Mouse (Mus musculus): ENCODE measurements around the gene Capn5. TPM values are rescaled to one million over a fixed set of nuclear protein-coding genes. Genes with fewer than 3 reads are reported as not detected.

Gene Capn5
- polyA plus RNA-seq, 1 experiment: 17.0 TPM

GRCm38 (mm10) chr7:98164382-98164998, 13.6 kb downstream of the Capn5 start:
- no peak overlapping the region for H3K4me3 ChIP-seq (ENCODE audit: low read depth, low read length)
- no peaks in the 10 kb centered on the region for H3K27me3 ChIP-seq (ENCODE audit: control insufficient read depth, insufficient read depth, low read length, poor library complexity, severe bottlenecking)
- H3K9ac ChIP-seq (ENCODE audit: low read depth, poor library complexity, severe bottlenecking): no peak overlapping the region
- peak; percentile 50; the same call in 1 of the 2 replicates for TF ChIP-seq EP300 (IDR thresholded peaks at IDR 0.05; ENCODE audit: insufficient read depth, low read depth, low read length)
- no peak for TF ChIP-seq POLR2A (IDR thresholded peaks at IDR 0.05; ENCODE audit: insufficient read depth, low read length)
- H3K27ac ChIP-seq (ENCODE audit: insufficient read depth, low read length): no peak overlapping the region
- H3K9me3 ChIP-seq (replicated peaks; ENCODE audit: control insufficient read depth, insufficient read depth, low read length, poor library complexity, severe bottlenecking): no peaks in the 10 kb centered on the region
- H3K4me1 ChIP-seq (ENCODE audit: control insufficient read depth, insufficient read depth, low read length): peaks cover 29% of the 10 kb centered on the region
- no peaks in the 10 kb centered on the region for H3K36me3 ChIP-seq (ENCODE audit: control insufficient read depth, insufficient read depth, low read length, poor library complexity, severe bottlenecking)

GRCm38 (mm10) chr7:98163700-98164099, 14.4 kb downstream of the Capn5 start:
- Histone ChIP-seq H3K27me3 (ENCODE audit: control insufficient read depth, insufficient read depth, low read length, poor library complexity, severe bottlenecking) (no peaks in the 10 kb centered on the region), H3K9ac (ENCODE audit: low read depth, poor library complexity, severe bottlenecking) (no peak overlapping the region), H3K27ac (ENCODE audit: insufficient read depth, low read length) (no peak overlapping the region), H3K36me3 (ENCODE audit: control insufficient read depth, insufficient read depth, low read length, poor library complexity, severe bottlenecking) (no peaks in the 10 kb centered on the region), H3K4me3 (ENCODE audit: low read depth, low read length) (no peak overlapping the region), H3K9me3 (replicated peaks; ENCODE audit: control insufficient read depth, insufficient read depth, low read length, poor library complexity, severe bottlenecking) (no peaks in the 10 kb centered on the region), H3K4me1 (ENCODE audit: control insufficient read depth, insufficient read depth, low read length) (peaks cover 32% of the 10 kb centered on the region)
- TF ChIP-seq POLR2A (IDR thresholded peaks at IDR 0.05; ENCODE audit: insufficient read depth, low read length) (no peak), EP300 (IDR thresholded peaks at IDR 0.05; ENCODE audit: insufficient read depth, low read depth, low read length) (no peak), CTCF (IDR thresholded peaks at IDR 0.05; ENCODE audit: low read depth, low read length) (no peak)

- Histone ChIP-seq H3K27me3 (ENCODE audit: control insufficient read depth, insufficient read depth, low read length, poor library complexity, severe bottlenecking) (no peaks in the 10 kb centered on the region), H3K36me3 (ENCODE audit: control insufficient read depth, insufficient read depth, low read length, poor library complexity, severe bottlenecking) (no peaks in the 10 kb centered on the region), H3K9ac (ENCODE audit: low read depth, poor library complexity, severe bottlenecking) (no peak overlapping the region), H3K9me3 (replicated peaks; ENCODE audit: control insufficient read depth, insufficient read depth, low read length, poor library complexity, severe bottlenecking) (no peaks in the 10 kb centered on the region), H3K4me1 (ENCODE audit: control insufficient read depth, insufficient read depth, low read length) (peaks cover 33% of the 10 kb centered on the region), H3K27ac (ENCODE audit: insufficient read depth, low read length) (0 out of 2 replicates have a peak overlapping the region, but pooled peaks have one; percentile 16), H3K4me3 (ENCODE audit: low read depth, low read length) (no peak overlapping the region)
- TF ChIP-seq EP300 (IDR thresholded peaks at IDR 0.05; ENCODE audit: insufficient read depth, low read depth, low read length) (peak; percentile 75; the same call in 1 of the 2 replicates), POLR2A (IDR thresholded peaks at IDR 0.05; ENCODE audit: insufficient read depth, low read length) (no peak)
These were observed 15.8 kb downstream of the Capn5 start for GRCm38 (mm10) chr7:98162239-98162638.

- no peaks in the 10 kb centered on the region for H3K27me3 ChIP-seq (ENCODE audit: control insufficient read depth, insufficient read depth, low read length, poor library complexity, severe bottlenecking)
- no peaks in the 10 kb centered on the region for H3K36me3 ChIP-seq (ENCODE audit: control insufficient read depth, insufficient read depth, low read length, poor library complexity, severe bottlenecking)
- no peaks in the 10 kb centered on the region for H3K9me3 ChIP-seq (replicated peaks; ENCODE audit: control insufficient read depth, insufficient read depth, low read length, poor library complexity, severe bottlenecking)
- H3K27ac ChIP-seq (ENCODE audit: insufficient read depth, low read length): no peak overlapping the region
- no peak overlapping the region for H3K9ac ChIP-seq (ENCODE audit: low read depth, poor library complexity, severe bottlenecking)
- TF ChIP-seq POLR2A (IDR thresholded peaks at IDR 0.05; ENCODE audit: insufficient read depth, low read length) (no peak), CTCF (IDR thresholded peaks at IDR 0.05; ENCODE audit: low read depth, low read length) (no peak), EP300 (IDR thresholded peaks at IDR 0.05; ENCODE audit: insufficient read depth, low read depth, low read length) (no peak)
- H3K4me1 ChIP-seq (ENCODE audit: control insufficient read depth, insufficient read depth, low read length): peaks cover 33% of the 10 kb centered on the region
- no peak overlapping the region for H3K4me3 ChIP-seq (ENCODE audit: low read depth, low read length)
These were observed 17.9 kb downstream of the Capn5 start for GRCm38 (mm10) chr7:98160041-98160740.

GRCm38 (mm10) chr7:98158481-98158880, 19.6 kb downstream of the Capn5 start:
- Histone ChIP-seq H3K9ac (ENCODE audit: low read depth, poor library complexity, severe bottlenecking) (no peak overlapping the region), H3K27me3 (ENCODE audit: control insufficient read depth, insufficient read depth, low read length, poor library complexity, severe bottlenecking) (no peaks in the 10 kb centered on the region), H3K27ac (ENCODE audit: insufficient read depth, low read length) (peak overlapping the region; percentile 77), H3K4me3 (ENCODE audit: low read depth, low read length) (peak overlapping the region; percentile 26), H3K4me1 (ENCODE audit: control insufficient read depth, insufficient read depth, low read length) (peaks cover 24% of the 10 kb centered on the region), H3K9me3 (replicated peaks; ENCODE audit: control insufficient read depth, insufficient read depth, low read length, poor library complexity, severe bottlenecking) (no peaks in the 10 kb centered on the region), H3K36me3 (ENCODE audit: control insufficient read depth, insufficient read depth, low read length, poor library complexity, severe bottlenecking) (no peaks in the 10 kb centered on the region)
- TF ChIP-seq CTCF (IDR thresholded peaks at IDR 0.05; ENCODE audit: low read depth, low read length) (no peak), POLR2A (IDR thresholded peaks at IDR 0.05; ENCODE audit: insufficient read depth, low read length) (no peak), EP300 (IDR thresholded peaks at IDR 0.05; ENCODE audit: insufficient read depth, low read depth, low read length) (peak; percentile 99)
